Mouse (Mus musculus): ENCODE results near the gene Med26. TPM values are rescaled to one million over a fixed set of nuclear protein-coding genes. Genes with fewer than 3 reads are reported as not detected.

The Med26 gene
- total RNA-seq, 4 experiments from 2014 or later, result 8.8 to 10.7 (median 9.2) TPM

GRCm38 (mm10) chr8:72548644-72549313 lies 709 bp upstream of the Med26 start:
- DNase-seq (ENCODE audit: low spot score in 2 of 2), result no peak

GRCm38 (mm10) chr8:72547122-72547801 lies 808 bp downstream of the Med26 start:
- no peak for DNase-seq (ENCODE audit: low spot score in 2 of 2)

- DNase-seq (ENCODE audit: low spot score in 2 of 2), result no peak
Observed at GRCm38 (mm10) chr8:72539234-72539633, 8.8 kb downstream of the Med26 start.

GRCm38 (mm10) chr8:72534888-72535287 lies 13.2 kb downstream of the Med26 start:
- no peak for DNase-seq (ENCODE audit: low spot score in 2 of 2)

GRCm38 (mm10) chr8:72532103-72532502 lies 16.0 kb downstream of the Med26 start:
- DNase-seq (ENCODE audit: low spot score in 2 of 2), result no peak

GRCm38 (mm10) chr8:72521888-72522287 lies 26.2 kb downstream of the Med26 start:
- DNase-seq (ENCODE audit: low spot score in 2 of 2), result no peak

- no peak for DNase-seq (ENCODE audit: low spot score in 2 of 2)
Observed at GRCm38 (mm10) chr8:72517421-72517988, 30.6 kb downstream of the Med26 start.

- DNase-seq (ENCODE audit: low spot score in 2 of 2), result no peak
Observed at GRCm38 (mm10) chr8:72513158-72513557, 34.9 kb downstream of the Med26 start.

GRCm38 (mm10) chr8:72512648-72513047 lies 35.4 kb downstream of the Med26 start:
- DNase-seq (ENCODE audit: low spot score in 2 of 2), result no peak

GRCm38 (mm10) chr8:72507505-72507904 lies 40.6 kb downstream of the Med26 start:
- DNase-seq (ENCODE audit: low spot score in 2 of 2), result no peak

GRCm38 (mm10) chr8:72504637-72505314 lies 43.3 kb downstream of the Med26 start:
- DNase-seq (ENCODE audit: low spot score in 2 of 2), result no peak

- peak in 1 of 2 experiments; percentile 78 for DNase-seq (ENCODE audit: low spot score in 2 of 2)
Observed at GRCm38 (mm10) chr8:72504137-72504536, 43.9 kb downstream of the Med26 start.

- DNase-seq (ENCODE audit: low spot score in 2 of 2), result no peak
Observed at GRCm38 (mm10) chr8:72500521-72500931, 47.5 kb downstream of the Med26 start.

GRCm38 (mm10) chr8:72499521-72500284 lies 48.4 kb downstream of the Med26 start:
- no peak for DNase-seq (ENCODE audit: low spot score in 2 of 2)

- no peak for DNase-seq (ENCODE audit: low spot score in 2 of 2)
Observed at GRCm38 (mm10) chr8:72498527-72498926, 49.5 kb downstream of the Med26 start.

- no peak for DNase-seq (ENCODE audit: low spot score in 2 of 2)
Observed at GRCm38 (mm10) chr8:72497911-72498310, 50.2 kb downstream of the Med26 start.

- DNase-seq (ENCODE audit: low spot score in 2 of 2), result no peak
Observed at GRCm38 (mm10) chr8:72496217-72496616, 51.9 kb downstream of the Med26 start.

GRCm38 (mm10) chr8:72495411-72496111 lies 52.5 kb downstream of the Med26 start:
- no peak for DNase-seq (ENCODE audit: low spot score in 2 of 2)

- no peak for DNase-seq (ENCODE audit: low spot score in 2 of 2)
Observed at GRCm38 (mm10) chr8:72493381-72493780, 54.7 kb downstream of the Med26 start.

- peak; percentile 98 to 99 for DNase-seq (ENCODE audit: low spot score in 2 of 2)
Observed at GRCm38 (mm10) chr8:72492622-72493081, 55.4 kb downstream of the Med26 start.
